Mouse (Mus musculus) bone marrow macrophage, adult 2 months (primary cell): ENCODE results near the gene 4933405L10Rik. TPM values are rescaled to one million over a fixed set of nuclear protein-coding genes. Genes with fewer than 3 reads are reported as not detected.
A peak's percentile ranks its signal among the peaks of the same experiment; 100 is the strongest.

Experiments
- H3K27ac ChIP-seq: 2 replicates; pipeline ENCODE4 v1.5.1; 2012; ENCODE audit warnings: low read depth, low read length; ENCODE audit not compliant: insufficient read depth
- H3K4me1 ChIP-seq: 2 replicates; pipeline ENCODE4 v1.6.1; 2012; ENCODE audit warnings: low read length; ENCODE audit not compliant: control insufficient read depth, insufficient read depth
- H3K4me3 ChIP-seq: 2 replicates; pipeline ENCODE4 v1.5.1; 2012; ENCODE audit warnings: mild to moderate bottlenecking, low read length, moderate library complexity; ENCODE audit not compliant: insufficient read depth
- CTCF ChIP-seq: IDR thresholded peaks from 2 replicates; pipeline ENCODE4 v1.5.1; 2012; ENCODE audit warnings: low read depth, mild to moderate bottlenecking, low read length, moderate library complexity
- POLR2A ChIP-seq: IDR thresholded peaks from 2 replicates; pipeline ENCODE4 v1.6.1; 2012; ENCODE audit warnings: mild to moderate bottlenecking, low read depth, low read length, borderline replicate concordance
- polyA plus RNA-seq: library from polyadenylated mRNA; stranded (reverse); fragments of >200 nt; gene quantifications from 2 replicates; pipeline ENCODE4 v1.2.4, GENCODE M21; 2012; ENCODE audit not compliant: missing spikeins, insufficient read depth, insufficient read length

4933405L10Rik gene
- polyA plus RNA-seq, 1 experiment: not detected

DNA sequence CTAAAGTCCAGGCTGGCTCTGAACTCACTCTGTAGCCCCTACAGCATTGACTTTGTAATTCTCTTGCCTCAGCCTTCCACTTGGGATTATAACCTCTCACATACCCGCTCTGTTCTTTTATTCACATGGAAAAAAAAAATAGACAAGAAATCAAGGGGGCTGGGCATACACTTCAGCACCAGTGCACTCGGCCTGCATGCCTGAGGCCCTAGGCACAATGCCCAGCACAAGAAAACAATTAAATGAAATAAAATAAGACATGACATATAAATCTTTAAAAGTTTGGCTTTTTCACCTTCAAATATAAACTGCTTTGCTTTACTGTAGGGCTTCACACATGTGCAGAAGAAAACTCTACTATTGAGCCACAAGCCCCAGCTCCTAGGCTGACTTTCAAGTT lies 46.5 kb downstream of the 4933405L10Rik start:
- Histone ChIP-seq H3K4me1 (peaks cover 9% of the 10 kb centered on the region), H3K4me3 (no peak overlapping the region), H3K27ac (no peak overlapping the region)
- TF ChIP-seq CTCF (no peak), POLR2A (no peak)

DNA sequence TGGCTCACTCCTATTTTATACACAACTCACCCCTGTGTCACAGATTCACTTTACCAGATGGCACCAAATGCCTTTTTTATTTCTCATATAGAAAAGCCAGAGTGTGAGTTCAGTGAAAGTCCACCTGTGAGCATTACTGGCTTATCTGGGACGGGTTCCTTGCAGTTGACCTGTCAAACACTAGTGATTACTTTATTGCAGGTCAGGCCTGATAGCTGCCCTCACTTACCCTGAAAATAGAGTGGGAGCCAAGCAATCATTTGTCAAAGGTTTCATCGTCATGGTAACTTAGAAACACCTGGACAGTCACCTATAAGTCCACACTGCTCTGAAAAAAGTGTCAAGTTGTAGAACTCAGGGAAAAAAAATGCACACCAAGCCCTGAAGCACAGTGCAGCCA lies 47.2 kb downstream of the 4933405L10Rik start:
- Histone ChIP-seq H3K4me1 (peaks cover 14% of the 10 kb centered on the region), H3K27ac (no peak overlapping the region), H3K4me3 (no peak overlapping the region)
- TF ChIP-seq POLR2A: no peak
- TF ChIP-seq CTCF: no peak

DNA sequence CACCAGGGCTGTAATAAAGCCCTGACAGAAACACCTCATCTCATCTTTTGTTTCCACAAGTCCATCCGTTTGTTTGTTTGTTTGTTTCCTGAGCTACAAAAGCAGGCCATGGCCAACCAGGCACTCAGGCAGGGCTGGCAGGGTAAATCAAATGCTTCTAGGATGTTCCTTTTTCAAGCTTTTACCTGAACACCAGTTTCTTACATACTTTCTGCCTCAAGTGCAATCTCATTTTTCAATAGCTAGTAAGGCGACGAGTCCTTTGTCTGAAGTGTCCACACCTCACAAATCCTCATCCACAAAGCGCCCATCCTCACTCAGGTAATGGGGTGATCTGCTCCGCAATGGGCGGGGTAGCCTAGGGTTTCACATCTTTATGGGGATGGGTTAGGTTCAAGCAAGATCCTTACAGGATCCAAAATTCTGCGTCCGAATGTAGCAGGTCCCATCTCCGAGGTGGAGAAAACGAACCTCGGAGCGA lies 50.4 kb downstream of the 4933405L10Rik start:
- Histone ChIP-seq H3K4me3 (peak overlapping the region; percentile 89), H3K27ac (no peak overlapping the region), H3K4me1 (peaks cover 11% of the 10 kb centered on the region)
- TF ChIP-seq POLR2A (no peak), CTCF (no peak)

GRCm38 (mm10) chr8:105758277-105759108 lies 51.0 kb downstream of the 4933405L10Rik start, which contains the start of gene Gfod2:
Gfod2 (minus strand) TSS chr8:105758664.
- peak within 1 kb of the TSS; percentile 89 for H3K4me3 ChIP-seq
- H3K27ac ChIP-seq: no peak within 1 kb of the TSS
- TF ChIP-seq CTCF (no peak), POLR2A (no peak)
- H3K4me1 ChIP-seq: peaks cover 11% of the 10 kb centered on the region

Other genes with a start within 250 kb of the 4933405L10Rik start
- 1.2 and 1.6 TPM in 2 replicates for gene Tppp3, start 236.1 kb upstream of the 4933405L10Rik start, polyA plus RNA-seq
- gene Zdhhc1, start 210.8 kb upstream of the 4933405L10Rik start, polyA plus RNA-seq: 16.0 and 16.3 TPM in 2 replicates
- gene Hsd11b2, start 188.9 kb upstream of the 4933405L10Rik start, polyA plus RNA-seq: not detected in 2 replicates
- 177 and 186 TPM in 2 replicates for gene Atp6v0d1, start 141.6 kb upstream of the 4933405L10Rik start, polyA plus RNA-seq
- gene Ripor1, start 102.4 kb upstream of the 4933405L10Rik start, polyA plus RNA-seq: 15.5 and 17.9 TPM in 2 replicates
- gene Ctcf, start 71.1 kb upstream of the 4933405L10Rik start, polyA plus RNA-seq: 60.3 and 61.3 TPM in 2 replicates
- not detected in 2 replicates for gene Agrp, start 70.3 kb upstream of the 4933405L10Rik start, polyA plus RNA-seq
- gene Carmil2, start 21.4 kb upstream of the 4933405L10Rik start, polyA plus RNA-seq: 0.32 TPM in 1 of 2 replicates, not detected in the other
- 37.9 and 41.6 TPM in 2 replicates for gene Acd, start 6.6 kb upstream of the 4933405L10Rik start, polyA plus RNA-seq
- 9.4 and 11.2 TPM in 2 replicates for gene Pard6a, start 6.5 kb upstream of the 4933405L10Rik start, polyA plus RNA-seq
- 5.3 and 9.1 TPM in 2 replicates for gene Enkd1, start 555 bp downstream of the 4933405L10Rik start, polyA plus RNA-seq
- gene Gfod2, start 51.0 kb downstream of the 4933405L10Rik start, polyA plus RNA-seq: 0.75 and 1.4 TPM in 2 replicates
- 42.0 and 44.3 TPM in 2 replicates for gene Ranbp10, start 119.7 kb downstream of the 4933405L10Rik start, polyA plus RNA-seq
- gene Tsnaxip1, start 120.1 kb downstream of the 4933405L10Rik start, polyA plus RNA-seq: not detected in 2 replicates
- gene Cenpt, start 145.6 kb downstream of the 4933405L10Rik start, polyA plus RNA-seq: 16.9 and 17.1 TPM in 2 replicates
- gene Thap11, start 147.5 kb downstream of the 4933405L10Rik start, polyA plus RNA-seq: 27.4 and 28.5 TPM in 2 replicates
- gene Nutf2, start 152.9 kb downstream of the 4933405L10Rik start, polyA plus RNA-seq: 2.2 TPM in 1 of 2 replicates, not detected in the other
- 23.6 and 29.8 TPM in 2 replicates for gene Edc4, start 173.2 kb downstream of the 4933405L10Rik start, polyA plus RNA-seq
- not detected in 2 replicates for gene Nrn1l, start 185.9 kb downstream of the 4933405L10Rik start, polyA plus RNA-seq
- 18.0 and 18.8 TPM in 2 replicates for gene Pskh1, start 192.8 kb downstream of the 4933405L10Rik start, polyA plus RNA-seq
- gene Ctrl, start 226.2 kb downstream of the 4933405L10Rik start, polyA plus RNA-seq: 0.63 TPM in 1 of 2 replicates, not detected in the other
- gene Psmb10, start 230.8 kb downstream of the 4933405L10Rik start, polyA plus RNA-seq: 150 and 151 TPM in 2 replicates
- 0.55 and 0.60 TPM in 2 replicates for gene Lcat, start 235.7 kb downstream of the 4933405L10Rik start, polyA plus RNA-seq